Mouse (Mus musculus) inflammation-experienced regulatory T-cells (primary cell): ENCODE results near the gene Celf1. TPM values are rescaled to one million over a fixed set of nuclear protein-coding genes. Genes with fewer than 3 reads are reported as not detected.

Experiments
- polyA plus RNA-seq, 2 experiments: library from polyadenylated mRNA; unstranded; fragments of 100-300 nt; shearing (Covaris generic); gene quantifications; one replicate each; pipeline ENCODE4 v1.2.1; 2017

Gene Celf1
- polyA plus RNA-seq = 100 to 1,000 TPM in 1 of 2 experiments, 10 to 100 TPM in 1; 92.0 to 111 TPM

DNA sequence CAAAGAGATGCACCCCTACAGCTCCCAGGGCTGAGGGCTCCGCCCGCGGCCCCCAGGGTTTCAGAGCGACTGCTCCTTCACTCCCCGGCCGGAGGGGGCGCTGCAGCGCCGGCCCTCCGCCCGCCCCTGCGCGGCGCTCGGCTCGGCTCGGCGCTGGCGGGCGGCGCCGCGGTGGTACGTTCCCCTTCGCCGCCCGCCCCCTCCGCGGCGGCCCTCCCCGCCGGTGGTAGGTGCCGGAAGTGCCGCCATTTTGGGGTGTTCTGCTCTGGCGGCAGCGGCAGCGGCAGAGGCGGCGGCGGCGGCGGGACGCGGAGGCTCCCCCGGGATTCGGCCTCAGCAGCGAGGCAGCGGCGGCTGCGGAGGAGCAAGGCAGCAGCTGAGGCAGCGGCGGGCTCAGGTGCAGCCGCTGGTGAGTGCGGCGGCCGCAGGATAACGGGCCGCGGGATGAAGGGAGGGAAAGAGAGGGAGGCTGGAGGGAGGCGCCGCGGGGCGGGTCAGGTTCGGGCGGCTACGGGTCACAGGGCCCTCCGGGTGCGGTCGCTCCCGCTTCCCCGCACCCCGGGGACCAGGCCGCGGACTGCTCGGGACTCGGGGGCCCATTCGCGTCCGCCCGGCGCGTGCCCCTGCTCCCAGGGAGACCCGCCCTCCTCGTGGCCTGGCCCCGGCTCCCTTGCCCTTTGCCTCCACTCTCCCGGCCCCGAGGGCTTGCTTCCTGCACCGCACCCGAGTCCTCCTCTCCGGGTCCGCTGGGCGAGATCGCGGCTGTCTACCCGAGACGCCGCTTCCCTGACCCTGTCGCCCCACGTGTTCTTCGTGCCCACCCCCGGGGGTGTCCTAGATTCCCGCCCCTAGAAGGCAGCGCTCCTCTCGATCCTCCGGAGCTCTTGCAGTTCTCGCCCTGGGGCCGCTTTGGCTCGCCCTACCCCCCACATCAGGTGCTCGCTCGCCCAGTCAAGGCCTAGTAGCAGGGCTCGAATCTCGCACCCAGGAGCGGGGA, at the start of gene Celf1:
TSS of gene Celf1 (plus strand) at position 150 of the 997 bp plus-strand sequence.

DNA sequence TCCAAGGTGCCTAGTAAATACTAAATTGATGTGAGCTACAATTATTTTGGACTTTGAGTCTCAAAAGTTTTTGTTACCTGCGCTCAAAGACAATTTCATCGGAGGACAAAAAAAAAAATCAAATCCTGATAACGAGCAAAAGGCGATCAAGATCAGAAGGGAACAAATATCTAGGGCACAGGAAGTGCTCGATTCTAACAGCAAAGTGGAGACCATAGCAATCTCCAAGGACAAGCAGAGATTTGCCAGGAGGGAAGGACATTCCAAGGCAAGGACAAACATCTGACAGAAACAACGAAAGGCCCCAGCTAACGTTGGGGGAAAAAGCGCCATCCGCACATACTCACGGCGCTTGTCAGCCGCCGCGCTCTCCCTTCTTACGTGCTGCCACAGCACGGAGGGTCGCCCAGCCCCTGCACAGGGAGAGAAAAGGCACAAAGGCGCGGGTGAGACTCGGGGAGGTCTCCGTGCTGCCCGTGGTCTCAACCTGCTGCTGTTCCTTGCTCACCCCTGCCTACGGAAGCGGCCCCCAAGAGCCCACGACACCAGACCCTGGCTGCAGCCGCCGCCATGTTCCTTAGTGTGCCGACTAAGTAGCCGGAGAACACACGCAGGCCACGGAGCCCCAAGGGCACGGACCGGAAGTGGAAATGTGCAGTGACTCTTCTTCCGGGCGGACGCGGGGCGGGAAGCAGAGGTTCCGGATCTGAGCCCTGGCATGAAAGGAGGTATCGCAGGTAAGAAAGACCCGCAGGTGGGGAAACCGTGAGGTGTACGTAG, 35.9 kb upstream of the Celf1 start, which contains the start of the genes Kbtbd4 and Ndufs3:
TSS of gene Kbtbd4 (plus strand) at position 665 of the 780 bp plus-strand sequence.
TSS of gene Ndufs3 (minus strand) at position 752 of the 780 bp plus-strand sequence.

DNA sequence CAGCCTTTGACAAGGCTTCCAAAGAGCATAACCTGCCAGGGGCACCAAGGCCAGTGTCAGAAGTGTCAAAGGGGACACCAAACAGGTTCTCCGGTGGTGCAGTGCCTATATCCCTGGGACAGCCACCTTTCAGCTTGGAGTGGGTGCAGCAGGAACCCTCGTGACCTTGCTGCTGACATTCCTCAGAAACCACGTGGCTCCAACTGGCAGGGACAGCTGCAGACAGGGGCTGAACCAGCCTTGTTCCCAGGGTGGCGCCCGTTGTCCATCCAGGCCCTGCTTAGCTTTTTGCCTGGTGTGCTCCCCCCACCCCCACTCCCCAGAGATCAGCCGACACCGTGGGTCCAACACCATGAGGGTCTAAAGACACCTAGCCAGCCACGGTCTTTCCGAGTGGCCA, 95.2 kb downstream of the Celf1 start, which contains the start of gene Rapsn:
TSS of gene Rapsn (plus strand) at position 236 of the 400 bp plus-strand sequence.

DNA sequence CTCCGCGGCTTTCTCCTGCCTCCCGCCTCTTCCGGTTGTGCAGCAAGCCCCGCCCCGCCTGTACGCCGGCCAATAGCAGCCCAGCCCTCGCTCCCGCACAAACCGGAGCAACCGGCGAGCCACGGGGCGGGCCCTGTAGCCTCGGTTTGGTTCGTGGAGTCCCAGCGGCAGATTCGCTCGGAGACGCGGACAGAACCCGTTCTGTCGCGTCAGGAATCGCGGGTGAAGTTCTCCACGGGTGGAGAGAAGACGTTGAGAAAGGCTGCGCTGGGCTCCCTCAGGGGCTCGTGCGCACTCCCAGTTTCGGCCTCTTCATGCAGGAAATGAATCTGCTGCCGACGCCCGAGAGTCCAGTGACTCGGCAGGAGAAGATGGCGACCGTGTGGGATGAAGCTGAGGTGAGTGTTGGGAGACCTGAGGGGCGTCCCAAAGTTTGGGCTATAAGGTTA, 113.8 kb downstream of the Celf1 start, which contains the start of gene Psmc3:
TSS of gene Psmc3 (plus strand) at position 76 of the 449 bp plus-strand sequence.

Other genes starting within 250 kb of the Celf1 start
- gene Fnbp4, start 195.0 kb upstream of the Celf1 start, polyA plus RNA-seq = 100 to 1,000 TPM; 160 to 165 TPM
- under 1 TPM; 0.06 to 0.32 TPM for gene Agbl2, start 157.7 kb upstream of the Celf1 start, polyA plus RNA-seq
- 100 to 1,000 TPM; 127 to 133 TPM for gene Mtch2, start 93.2 kb upstream of the Celf1 start, polyA plus RNA-seq
- gene C1qtnf4, start 54.5 kb upstream of the Celf1 start, polyA plus RNA-seq = 1 to 10 TPM; 3.4 to 3.8 TPM
- gene Kbtbd4, start 35.6 kb upstream of the Celf1 start, polyA plus RNA-seq = 10 to 100 TPM; 42.4 to 45.3 TPM
- gene Ndufs3, start 35.6 kb upstream of the Celf1 start, polyA plus RNA-seq = 100 to 1,000 TPM; 159 to 167 TPM
- gene Rapsn, start 95.2 kb downstream of the Celf1 start, polyA plus RNA-seq = 1 to 10 TPM; 1.2 to 9.4 TPM
- 100 to 1,000 TPM; 257 to 287 TPM for gene Psmc3, start 113.6 kb downstream of the Celf1 start, polyA plus RNA-seq
- gene Slc39a13, start 130.0 kb downstream of the Celf1 start, polyA plus RNA-seq = 10 to 100 TPM; 45.1 to 53.8 TPM
- gene Spi1, start 142.0 kb downstream of the Celf1 start, polyA plus RNA-seq = 1 to 10 TPM in 1 of 2 experiments, under 1 TPM in 1; 0.53 to 5.9 TPM
- gene Mybpc3, start 177.8 kb downstream of the Celf1 start, polyA plus RNA-seq = under 1 TPM; 0.13 to 0.82 TPM
- gene Madd, start 243.5 kb downstream of the Celf1 start, polyA plus RNA-seq = 100 to 1,000 TPM; 117 to 151 TPM